Mouse (Mus musculus): ENCODE results near the gene Hemk1. TPM values are rescaled to one million over a fixed set of nuclear protein-coding genes. Genes with fewer than 3 reads are reported as not detected.
A peak's percentile ranks its signal among the peaks of the same experiment; 100 is the strongest.

The Hemk1 gene
- total and polyA plus RNA-seq, 3 experiments, result 11.9 to 20.5 (median 12.1) TPM

DNA sequence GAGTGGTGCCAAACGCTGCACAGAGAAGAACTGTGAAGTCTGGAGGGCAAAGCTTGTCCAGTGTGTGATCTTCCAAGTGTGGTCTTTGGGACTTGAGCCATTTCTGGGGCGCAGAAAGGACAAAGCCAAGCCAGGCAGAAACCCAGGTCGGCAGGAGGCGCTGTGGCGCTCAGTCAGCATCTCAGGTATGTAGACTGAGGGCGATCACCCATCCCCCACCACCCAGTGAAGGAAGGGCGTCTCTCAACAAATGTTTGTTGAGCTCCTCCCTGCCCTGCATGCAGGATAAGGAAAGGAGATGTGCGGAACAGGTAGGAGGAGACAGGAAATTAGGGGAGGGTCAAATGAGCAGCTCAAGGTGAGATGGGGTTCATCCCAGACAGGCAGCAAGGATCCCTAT, 36.5 kb upstream of the Hemk1 start:
- Histone ChIP-seq H3K9ac (ENCODE audit: insufficient read depth, low read depth) (no peak overlapping the region), H3K79me2 (replicated peaks; ENCODE audit: control insufficient read depth, extremely low read depth, insufficient read depth, poor library complexity, severe bottlenecking) (no peaks in the 10 kb centered on the region), H3K4me2 (ENCODE audit: insufficient read depth, low read depth, poor library complexity, severe bottlenecking) (no peak overlapping the region), H3K9me3 (replicated peaks; ENCODE audit: low read length) (no peaks in the 10 kb centered on the region), H3K4me3 (replicated peaks in 1 of 3; ENCODE audit: low read depth in 2 of 3, low read length in 2 of 3, poor library complexity in 1 of 3) (no peak overlapping the region), H3K27me3 (replicated peaks) (peaks cover 40% of the 10 kb centered on the region), H3K36me3 (replicated peaks in 1 of 2; ENCODE audit: control insufficient read depth in 1 of 2, insufficient read depth in 1 of 2, low read length in 1 of 2) (no peaks in the 10 kb centered on the region), H3K27ac (ENCODE audit: insufficient read depth, low read depth) (no peak overlapping the region), H3K4me1 (ENCODE audit: control insufficient read depth in 1 of 2, insufficient read depth in 2 of 2) (peaks cover 8 to 19% of the 10 kb centered on the region in 2 experiments)
- peak; percentile 9 for DNase-seq (ENCODE audit: extremely low read depth)
- TF ChIP-seq E2F4 (IDR thresholded peaks at IDR 0.05; ENCODE audit: insufficient replicate concordance, low read depth, low read length) (no peak), CTCF (conservative IDR thresholded peaks at IDR 0.05 in 1 of 2, IDR thresholded peaks at IDR 0.05 in 1 of 2; ENCODE audit: low read depth in 2 of 2, low read length in 2 of 2) (peak in 1 of 2 experiments; percentile 57; a peak in 2 of 4 replicates), MAZ (IDR thresholded peaks at IDR 0.05; ENCODE audit: low read depth, low read length) (no peak), RCOR1 (conservative IDR thresholded peaks at IDR 0.05; ENCODE audit: low read depth, low read length) (no peak), JUN (IDR thresholded peaks at IDR 0.05; ENCODE audit: insufficient read depth, low read depth, low read length) (no peak), NRF1 (IDR thresholded peaks at IDR 0.05; ENCODE audit: low read depth, low read length) (no peak), CHD2 (IDR thresholded peaks at IDR 0.05; ENCODE audit: low read length) (peak; percentile 30; the same call in 1 of the 2 replicates), SMC3 (IDR thresholded peaks at IDR 0.05; ENCODE audit: low read depth, low read length) (peak; percentile 35), ZC3H11A (IDR thresholded peaks at IDR 0.05; ENCODE audit: low read depth, low read length) (no peak), SIN3A (IDR thresholded peaks at IDR 0.05; ENCODE audit: low read length) (no peak), RAD21 (IDR thresholded peaks at IDR 0.05; ENCODE audit: low read depth, low read length) (peak; percentile 7)
- dilution Hi-C loops (cut with MboI; ENCODE audit: extremely low pct_ligation_motif_present, extremely low pct_unique_long_range_greater_than_20kb, low sequenced_read_pairs) (no loop called here), in situ Hi-C loops (cut with MboI; ENCODE audit: low pct_ligation_motif_present, low pct_unique_long_range_greater_than_20kb, low sequenced_read_pairs) (no loop called here)

DNA sequence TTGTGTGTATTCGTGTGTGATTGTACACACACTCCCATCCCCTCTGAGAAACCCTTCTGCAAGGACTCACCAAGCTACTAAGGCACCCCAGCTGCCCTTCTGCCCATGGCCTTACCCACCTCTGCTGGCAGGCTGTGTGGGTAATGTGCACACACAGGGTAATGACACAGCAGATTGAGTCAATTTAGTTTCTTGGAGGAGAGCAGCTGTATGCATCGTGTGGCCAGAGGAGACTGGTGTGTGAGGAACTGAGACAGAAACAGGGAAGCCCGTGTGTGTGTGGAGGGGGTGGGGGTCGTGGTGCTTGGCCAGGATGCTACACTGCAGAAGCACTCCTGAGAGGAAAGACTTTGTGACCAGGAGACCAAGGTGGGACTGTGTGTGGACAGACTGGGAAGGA, 34.3 kb upstream of the Hemk1 start:
- Histone ChIP-seq H3K4me1 (ENCODE audit: control insufficient read depth in 1 of 2, insufficient read depth in 2 of 2) (peaks cover 8 to 23% of the 10 kb centered on the region in 2 experiments), H3K27me3 (replicated peaks) (peaks cover 33% of the 10 kb centered on the region), H3K9me3 (replicated peaks; ENCODE audit: low read length) (no peaks in the 10 kb centered on the region), H3K27ac (ENCODE audit: insufficient read depth, low read depth) (no peak overlapping the region), H3K36me3 (replicated peaks in 1 of 2; ENCODE audit: control insufficient read depth in 1 of 2, insufficient read depth in 1 of 2, low read length in 1 of 2) (no peaks in the 10 kb centered on the region), H3K9ac (ENCODE audit: insufficient read depth, low read depth) (no peak overlapping the region), H3K79me2 (replicated peaks; ENCODE audit: control insufficient read depth, extremely low read depth, insufficient read depth, poor library complexity, severe bottlenecking) (no peaks in the 10 kb centered on the region), H3K4me3 (replicated peaks in 1 of 3; ENCODE audit: low read depth in 2 of 3, low read length in 2 of 3, poor library complexity in 1 of 3) (peak overlapping the region in 1 of 3 experiments; percentile 27), H3K4me2 (ENCODE audit: insufficient read depth, low read depth, poor library complexity, severe bottlenecking) (no peak overlapping the region)
- DNase-seq (ENCODE audit: extremely low read depth), result peak; percentile 43
- peak; percentile 68 for TF ChIP-seq IRF4 (IDR thresholded peaks at IDR 0.05; ENCODE audit: low read depth, low read length)
- TF ChIP-seq MXI1 (IDR thresholded peaks at IDR 0.05; ENCODE audit: low read depth, low read length), result no peak
- no peak for TF ChIP-seq JUND (conservative IDR thresholded peaks at IDR 0.05; ENCODE audit: low read depth, low read length)
- peak; percentile 31; the same call in 1 of the 2 replicates for TF ChIP-seq EP300 (IDR thresholded peaks at IDR 0.05; ENCODE audit: low read length)
- 0 out of 2 replicates have a peak, but pooled peaks have one; percentile 25 for TF ChIP-seq TCF12 (IDR thresholded peaks at IDR 0.05; ENCODE audit: low read depth, low read length)
- TF ChIP-seq CHD2 (IDR thresholded peaks at IDR 0.05; ENCODE audit: low read length), result no peak
- no peak for TF ChIP-seq CHD1 (IDR thresholded peaks at IDR 0.05; ENCODE audit: low read depth, low read length)
- dilution Hi-C loops (cut with MboI; ENCODE audit: extremely low pct_ligation_motif_present, extremely low pct_unique_long_range_greater_than_20kb, low sequenced_read_pairs) (no loop called here), in situ Hi-C loops (cut with MboI; ENCODE audit: low pct_ligation_motif_present, low pct_unique_long_range_greater_than_20kb, low sequenced_read_pairs) (no loop called here)
